Mouse (Mus musculus): ENCODE results near the gene Rnf186.

DNA sequence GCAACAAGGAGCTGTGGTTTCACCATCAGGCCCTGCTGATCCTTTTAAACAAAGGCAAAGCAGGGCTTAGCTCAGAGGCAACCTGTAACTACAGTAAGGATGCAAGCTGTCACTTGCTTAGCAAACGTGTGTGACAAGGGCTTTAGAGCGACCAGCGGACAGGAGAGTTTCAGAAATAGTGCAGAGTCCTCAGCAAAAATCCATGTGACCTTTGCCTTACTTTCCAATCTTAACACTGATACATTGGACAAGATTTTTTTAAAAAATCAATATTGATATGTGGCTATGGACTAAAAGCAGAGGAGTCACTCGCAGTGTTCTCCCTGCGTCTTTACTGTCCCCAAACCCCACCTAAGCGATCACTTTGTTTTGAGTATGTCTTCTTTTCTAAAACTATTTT is 4.5 kb downstream of the Rnf186 start:
- no peak for TF ChIP-seq CTCF (IDR thresholded peaks at IDR 0.05; ENCODE audit: extremely low read depth, insufficient read length, insufficient replicate concordance, low read depth, low read length)
- TF ChIP-seq POLR2A (IDR thresholded peaks at IDR 0.05; ENCODE audit: low read depth, low read length), result no peak

Measured in small intestine, adult 2 months (tissue).